Comparison of ENCODE assay signal across 8 mouse cellular contexts in genomic region chr9:71591938-71592548, GRCm38 (mm10). TPM values are rescaled to one million over a fixed set of nuclear protein-coding genes. Genes with fewer than 3 reads are reported as not detected.
A peak's percentile ranks its signal among the peaks of the same experiment; 100 is the strongest.
DNase-seq lines count a peak whose midpoint lies in the region; ATAC-seq and TF ChIP-seq lines count a peak whose summit lies in the region.

Myzap (minus strand) TSS chr9:71592360.

- H3K4me2 ChIP-seq in heart, embryonic 12.5 days = peak within 1 kb of the TSS; percentile 91
- H3K4me2 ChIP-seq in kidney, postnatal 0 days (ENCODE audit: low read length) = peak within 1 kb of the TSS; percentile 80
- H3K4me2 ChIP-seq in liver, embryonic 14.5 days (ENCODE audit: low read depth) = peak within 1 kb of the TSS; percentile 68
- peak within 1 kb of the TSS; percentile 93 for H3K4me2 ChIP-seq in neural tube, embryonic 11.5 days (ENCODE audit: low read depth)
- peak within 1 kb of the TSS; percentile 82 for H3K4me2 ChIP-seq in stomach, postnatal 0 days (replicated peaks; ENCODE audit: low read depth)

- no peaks in the 10 kb centered on the region for H3K27me3 ChIP-seq in C2C12 (ENCODE audit: control insufficient read depth, insufficient read depth, insufficient read length)
- H3K27me3 ChIP-seq in heart, embryonic 12.5 days (replicated peaks) = no peaks in the 10 kb centered on the region
- H3K27me3 ChIP-seq in kidney, postnatal 0 days (ENCODE audit: insufficient read depth, low read length) = no peaks in the 10 kb centered on the region
- no peaks in the 10 kb centered on the region; the same call in 1 of the 2 replicates for H3K27me3 ChIP-seq in liver, embryonic 14.5 days (ENCODE audit: control insufficient read depth, insufficient read depth, low read length)
- no peaks in the 10 kb centered on the region for H3K27me3 ChIP-seq in neural tube, embryonic 11.5 days (ENCODE audit: control insufficient read depth, insufficient read depth, low read length)
- no peaks in the 10 kb centered on the region for H3K27me3 ChIP-seq in stomach, postnatal 0 days (ENCODE audit: control insufficient read depth, insufficient read depth, low read length)

- no peaks in the 10 kb centered on the region for H3K79me3 ChIP-seq in C2C12 (ENCODE audit: low read depth)

- no peak for TF ChIP-seq EP300 in liver, embryonic 14.5 days (IDR thresholded peaks at IDR 0.05; ENCODE audit: low read depth)
- no peak for TF ChIP-seq EP300 in stomach, postnatal 0 days (optimal IDR thresholded peaks at IDR 0.05)

- peak; percentile 79 for ATAC-seq in erythroid progenitor cell, adult 5-6 weeks (replicated peaks; ENCODE audit: low FRiP score, poor library complexity, severe bottlenecking)
- peak; percentile 89 for ATAC-seq in heart, embryonic 12.5 days (ENCODE audit: insufficient number of reproducible peaks, low FRiP score)
- peak; percentile 91 for ATAC-seq in kidney, postnatal 0 days (replicated peaks; ENCODE audit: low FRiP score, low read depth)
- ATAC-seq in liver, embryonic 14.5 days (ENCODE audit: insufficient read depth) = peak; percentile 75
- peak; percentile 76 for ATAC-seq in neural tube, embryonic 11.5 days (ENCODE audit: insufficient read depth, low FRiP score, low TSS enrichment)
- ATAC-seq in stomach, postnatal 0 days (ENCODE audit: low FRiP score, low TSS enrichment) = peak; percentile 92

- WGBS in heart, embryonic 12.5 days = under 1% methylated on average over 29 of the region's 29 CpGs
- 1% methylated on average over 29 of the region's 29 CpGs for WGBS in kidney, postnatal 0 days
- WGBS in liver, embryonic 14.5 days (ENCODE audit: insufficient replicate concordance) = 1% methylated on average over 29 of the region's 29 CpGs
- WGBS in neural tube, embryonic 11.5 days = 2% methylated on average over 29 of the region's 29 CpGs
- WGBS in stomach, postnatal 0 days = under 1% methylated on average over 29 of the region's 29 CpGs

- H3K36me3 ChIP-seq in C2C12 (ENCODE audit: control insufficient read depth, insufficient read depth) = no peaks in the 10 kb centered on the region
- no peaks in the 10 kb centered on the region for H3K36me3 ChIP-seq in heart, embryonic 12.5 days
- H3K36me3 ChIP-seq in kidney, postnatal 0 days (ENCODE audit: insufficient read depth, low read length) = no peaks in the 10 kb centered on the region
- no peaks in the 10 kb centered on the region for H3K36me3 ChIP-seq in liver, embryonic 14.5 days (replicated peaks; ENCODE audit: control insufficient read depth, insufficient read depth, low read depth)
- no peaks in the 10 kb centered on the region for H3K36me3 ChIP-seq in neural tube, embryonic 11.5 days (ENCODE audit: control insufficient read depth, insufficient read depth, low read length)
- H3K36me3 ChIP-seq in stomach, postnatal 0 days (ENCODE audit: control insufficient read depth, insufficient read depth, low read length) = no peaks in the 10 kb centered on the region

- peak; percentile 50 for DNase-seq in brain, adult 2 months (ENCODE audit: low read depth, low spot score)
- peak; percentile 93 for DNase-seq in kidney, postnatal 0 days (ENCODE audit: low spot score)
- DNase-seq in liver, embryonic 14.5 days (ENCODE audit: low read depth in 3 of 3, low spot score in 3 of 3) = peak; percentile 49 to 60 (median 59)
- DNase-seq in neural tube, embryonic 11.5 days (ENCODE audit: low spot score) = peak; percentile 83
- DNase-seq in stomach, postnatal 0 days (ENCODE audit: low spot score) = peak; percentile 92

- no peaks in the 10 kb centered on the region for H3K79me2 ChIP-seq in C2C12 (ENCODE audit: control insufficient read depth, insufficient read depth)

- no peak for TF ChIP-seq CTCF in C2C12 (IDR thresholded peaks at IDR 0.05; ENCODE audit: control insufficient read depth, insufficient read depth, insufficient read length)
- no peak for TF ChIP-seq CTCF in kidney, postnatal 0 days (IDR thresholded peaks at IDR 0.05; ENCODE audit: low read depth)
- TF ChIP-seq CTCF in liver, embryonic 14.5 days (IDR thresholded peaks at IDR 0.05; ENCODE audit: low read depth) = no peak
- TF ChIP-seq CTCF in stomach, postnatal 0 days (IDR thresholded peaks at IDR 0.05; ENCODE audit: low read depth) = no peak

- H3K9me3 ChIP-seq in heart, embryonic 12.5 days (replicated peaks) = no peaks in the 10 kb centered on the region
- H3K9me3 ChIP-seq in kidney, postnatal 0 days (replicated peaks; ENCODE audit: low read length) = no peaks in the 10 kb centered on the region
- no peaks in the 10 kb centered on the region for H3K9me3 ChIP-seq in liver, embryonic 14.5 days (ENCODE audit: control insufficient read depth, low read length)
- H3K9me3 ChIP-seq in neural tube, embryonic 11.5 days (ENCODE audit: control insufficient read depth, low read length) = no peaks in the 10 kb centered on the region
- no peaks in the 10 kb centered on the region for H3K9me3 ChIP-seq in stomach, postnatal 0 days (ENCODE audit: control insufficient read depth, low read length)

- peak within 1 kb of the TSS; percentile 56 for H3ac ChIP-seq in C2C12 (ENCODE audit: control insufficient read depth, insufficient read length, low read depth)

- H3K27ac ChIP-seq in heart, embryonic 12.5 days (ENCODE audit: poor library complexity, severe bottlenecking) = peak within 1 kb of the TSS; percentile 92
- H3K27ac ChIP-seq in kidney, postnatal 0 days = peak within 1 kb of the TSS; percentile 47; the same call in 1 of the 2 replicates
- no peak within 1 kb of the TSS for H3K27ac ChIP-seq in liver, embryonic 14.5 days
- no peak within 1 kb of the TSS for H3K27ac ChIP-seq in neural tube, embryonic 11.5 days (ENCODE audit: low read depth, low read length)
- peak within 1 kb of the TSS; percentile 70 for H3K27ac ChIP-seq in stomach, postnatal 0 days (replicated peaks)

- H3K9ac ChIP-seq in heart, embryonic 12.5 days = peak within 1 kb of the TSS; percentile 90
- peak within 1 kb of the TSS; percentile 61 for H3K9ac ChIP-seq in kidney, postnatal 0 days (ENCODE audit: low read depth, low read length)
- H3K9ac ChIP-seq in liver, embryonic 14.5 days (replicated peaks) = no peak within 1 kb of the TSS
- peak within 1 kb of the TSS; percentile 67 for H3K9ac ChIP-seq in neural tube, embryonic 11.5 days (ENCODE audit: low read length)
- peak within 1 kb of the TSS; percentile 66 for H3K9ac ChIP-seq in stomach, postnatal 0 days (ENCODE audit: low read length)

- H3K4me3 ChIP-seq in C2C12 (ENCODE audit: insufficient read depth, poor library complexity, severe bottlenecking) = no peak within 1 kb of the TSS
- peak within 1 kb of the TSS; percentile 84 for H3K4me3 ChIP-seq in heart, embryonic 12.5 days
- peak within 1 kb of the TSS; percentile 57 for H3K4me3 ChIP-seq in kidney, postnatal 0 days (replicated peaks; ENCODE audit: low read depth, low read length)
- peak within 1 kb of the TSS; percentile 44 to 50 for H3K4me3 ChIP-seq in liver, embryonic 14.5 days (ENCODE audit: insufficient read depth in 1 of 2, low read depth in 2 of 2, low read length in 2 of 2)
- H3K4me3 ChIP-seq in neural tube, embryonic 11.5 days (ENCODE audit: low read depth, low read length) = peak within 1 kb of the TSS; percentile 53
- peak within 1 kb of the TSS; percentile 51 for H3K4me3 ChIP-seq in stomach, postnatal 0 days (ENCODE audit: low read depth, low read length)

- peaks cover 67% of the 10 kb centered on the region for H3K4me1 ChIP-seq in heart, embryonic 12.5 days (replicated peaks)
- peaks cover 6% of the 10 kb centered on the region; the same call in 1 of the 2 replicates for H3K4me1 ChIP-seq in kidney, postnatal 0 days (replicated peaks; ENCODE audit: insufficient read depth, low read length)
- H3K4me1 ChIP-seq in liver, embryonic 14.5 days (replicated peaks; ENCODE audit: control insufficient read depth in 2 of 2, insufficient read depth in 2 of 2, low read length in 1 of 2) = peaks cover 0 to 8% of the 10 kb centered on the region in 2 experiments; a peak in 2 of 4 replicates
- no peaks in the 10 kb centered on the region for H3K4me1 ChIP-seq in neural tube, embryonic 11.5 days (ENCODE audit: control insufficient read depth, insufficient read depth, low read length)
- H3K4me1 ChIP-seq in stomach, postnatal 0 days (replicated peaks; ENCODE audit: control insufficient read depth, insufficient read depth) = peaks cover 7% of the 10 kb centered on the region; the same call in 1 of the 2 replicates

TF ChIP-seq in C2C12, 6 proteins besides CTCF, POLR2A, EP300 and RAD21:
- TF ChIP-seq MAX (IDR thresholded peaks at IDR 0.05) (no peak), CEBPB (IDR thresholded peaks at IDR 0.05; ENCODE audit: low read depth) (no peak), USF1 (IDR thresholded peaks at IDR 0.05; ENCODE audit: low read depth) (no peak), FOSL1 (IDR thresholded peaks at IDR 0.05; ENCODE audit: insufficient read depth, low read length, poor library complexity, severe bottlenecking) (no peak), MYOG (IDR thresholded peaks at IDR 0.05; ENCODE audit: control insufficient read depth, extremely low read depth, insufficient read length) (no peak), MYOD1 (IDR thresholded peaks at IDR 0.05; ENCODE audit: control insufficient read depth, insufficient read length, low read depth) (no peak)

RNA-seq across cellular contexts. Expression of gene Myzap, which starts in this region (rescaled TPM):
- 0.70 TPM for polyA plus RNA-seq in C2C12 (2012; fragmentation: generic; extraction: Trizol)
- total RNA-seq in erythroid progenitor cell, adult 5-6 weeks (2015; ENCODE audit: low replicate concordance) = 1.3 and 2.2 TPM in 2 replicates
- total RNA-seq in erythroid progenitor cell, adult 5-6 weeks (2017; ENCODE audit: low replicate concordance) = 3.6 TPM in 1 of 2 replicates, not detected in the other
- polyA plus RNA-seq in heart, embryonic 12.5 days (2016; fragmentation: Nextera tagmentation; extraction: Ambion mirVana) = 64.7 and 65.3 TPM in 2 replicates
- polyA plus RNA-seq in kidney, postnatal 0 days (2015; fragmentation: Nextera tagmentation; extraction: Ambion mirVana) = 14.8 and 16.9 TPM in 2 replicates
- 0.82 and 1.8 TPM in 2 replicates for polyA plus RNA-seq in liver, embryonic 14.5 days (2012; rRNA removed)
- 1.6 and 2.5 TPM in 2 replicates for polyA plus RNA-seq in liver, embryonic 14.5 days (2014; fragmentation: Nextera tagmentation; extraction: Ambion mirVana)
- polyA plus RNA-seq in neural tube, embryonic 11.5 days (2014; fragmentation: Nextera tagmentation; extraction: Ambion mirVana) = 6.5 and 7.4 TPM in 2 replicates
- 21.9 and 25.7 TPM in 2 replicates for polyA plus RNA-seq in stomach, postnatal 0 days (2015; fragmentation: Nextera tagmentation; extraction: Ambion mirVana)

Comparison
In these comparisons a context has a peak if more than half of its experiments do, and no peak if none do; other contexts are left out.
1. H3K27ac ChIP-seq: peak in heart, embryonic 12.5 days (single experiment), kidney, postnatal 0 days (single experiment) and stomach, postnatal 0 days (single experiment); none in liver, embryonic 14.5 days (single experiment) and neural tube, embryonic 11.5 days (single experiment).
2. Peak in every context shown above with its lines, with median percentiles within 50 percentile points of each other: DNase-seq, ATAC-seq and H3K4me2 ChIP-seq.